ENCODE assay signal across 12 mouse cellular contexts in genomic region chr13:99384555-99385203, GRCm38 (mm10). TPM values are rescaled to one million over a fixed set of nuclear protein-coding genes. Genes with fewer than 3 reads are reported as not detected.
DNase-seq lines count a peak whose midpoint lies in the region; ATAC-seq and TF ChIP-seq lines count a peak whose summit lies in the region.
"Had no signal": no experiment of that assay in that cellular context is flagged by ENCODE, and none has a peak within 500 bp of the region (broad histone marks: within the 10 kb centered on the region; RNA-seq: fewer than 3 reads in every experiment).

No protein-coding gene starts in this region.

- 39% methylated on average over 7 of the region's 7 CpGs for WGBS in forebrain, embryonic 14.5 days

- no peaks in the 10 kb centered on the region for H3K27me3 ChIP-seq in forebrain, embryonic 14.5 days (replicated peaks; ENCODE audit: control insufficient read depth, insufficient read depth, low read length)

- H3K36me3 ChIP-seq in forebrain, embryonic 14.5 days (ENCODE audit: control insufficient read depth, insufficient read depth, low read length) = 0 out of 2 replicates have a peak, but pooled peaks cover 2% of the 10 kb centered on the region

- H3K4me1 ChIP-seq in forebrain, embryonic 14.5 days (ENCODE audit: control insufficient read depth, insufficient read depth, low read length) = peaks cover 4% of the 10 kb centered on the region; the same call in 1 of the 2 replicates

- no peaks in the 10 kb centered on the region for H3K9me3 ChIP-seq in forebrain, embryonic 14.5 days (replicated peaks; ENCODE audit: control insufficient read depth, low read length)

- H3K9ac ChIP-seq in forebrain, embryonic 14.5 days (ENCODE audit: low read length) = no peak overlapping the region

- intact Hi-C loops in gastrocnemius, adult 2 months (cut with DNase I) = no loop called here

- 0 out of 2 replicates have a peak overlapping the region, but pooled peaks have one; percentile 16 for H3K27ac ChIP-seq in gastrocnemius, adult 2 months
- H3K27ac ChIP-seq in forebrain, embryonic 14.5 days (ENCODE audit: low read depth, low read length) = no peak overlapping the region

- 0 out of 2 replicates have a peak, but pooled peaks have one; percentile 21 for ATAC-seq in megakaryocyte, adult 5-6 weeks (ENCODE audit: poor library complexity, severe bottlenecking)
- no peak for ATAC-seq in forebrain, embryonic 14.5 days

- no peak overlapping the region for H3K4me3 ChIP-seq in gastrocnemius, adult 2 months
- H3K4me3 ChIP-seq in forebrain, embryonic 14.5 days (ENCODE audit: low read depth, low read length) = no peak overlapping the region

- DNase-seq in gastrocnemius, adult 2 months = no peak
- DNase-seq in gastrocnemius, postnatal 25 days = no peak
- DNase-seq in lung, postnatal 10 days = peak; percentile 38
- DNase-seq in lung, postnatal 14 days = no peak
- DNase-seq in brain, adult 2 months (ENCODE audit: low read depth, low spot score) = peak; percentile 52
- no peak for DNase-seq in urinary bladder, adult 2 months (ENCODE audit: low spot score)
- no peak for DNase-seq in forebrain, embryonic 14.5 days (ENCODE audit: low spot score)
- DNase-seq: B cell, adult 2 months; cerebellum, adult 9-11 months; kidney, adult 11 months; thymus, adult 18-20 months had no signal

- no peak for TF ChIP-seq CTCF in gastrocnemius, adult 2 months (IDR thresholded peaks at IDR 0.05)

- H3K4me2 ChIP-seq in forebrain, embryonic 14.5 days (ENCODE audit: low read length) = no peak overlapping the region

RNA-seq across cellular contexts. Expression of gene Mrps27, which starts 40.1 kb away (rescaled TPM):
- 10 to 100 TPM; 24.0 to 32.9 TPM for total RNA-seq in gastrocnemius, adult 2 months (2021)
- 10 to 100 TPM; 25.8 to 30.8 TPM for total RNA-seq in gastrocnemius, postnatal 25 days (2021)
- total RNA-seq in megakaryocyte, adult 5-6 weeks (2015) = 7.9 and 8.6 TPM in 2 replicates
- 6.2 and 11.4 TPM in 2 replicates for total RNA-seq in megakaryocyte, adult 5-6 weeks (2017)
- polyA plus RNA-seq in urinary bladder, adult 2 months (2012; rRNA removed) = 20.8 and 21.1 TPM in 2 replicates
- polyA plus RNA-seq in forebrain, embryonic 14.5 days (2014; fragmentation: Nextera tagmentation; extraction: Ambion mirVana) = 45.6 and 48.0 TPM in 2 replicates

RNA-seq across cellular contexts. Expression of gene Ptcd2, which starts 40.2 kb away (rescaled TPM):
- total RNA-seq in gastrocnemius, adult 2 months (2021) = 10 to 100 TPM; 20.1 to 35.5 TPM
- 10 to 100 TPM; 27.6 to 30.3 TPM for total RNA-seq in gastrocnemius, postnatal 25 days (2021)
- 36.4 and 46.1 TPM in 2 replicates for total RNA-seq in megakaryocyte, adult 5-6 weeks (2015)
- 52.1 and 53.7 TPM in 2 replicates for total RNA-seq in megakaryocyte, adult 5-6 weeks (2017)
- polyA plus RNA-seq in urinary bladder, adult 2 months (2012; rRNA removed) = 22.2 and 23.5 TPM in 2 replicates
- 60.9 and 64.8 TPM in 2 replicates for polyA plus RNA-seq in forebrain, embryonic 14.5 days (2014; fragmentation: Nextera tagmentation; extraction: Ambion mirVana)

Comparison
In these comparisons a context has a peak if more than half of its experiments do, and no peak if none do; other contexts are left out.
1. DNase-seq: peak in lung, postnatal 10 days (single experiment) and brain, adult 2 months (single experiment); none in gastrocnemius, adult 2 months (single experiment), gastrocnemius, postnatal 25 days (single experiment), lung, postnatal 14 days (single experiment), urinary bladder, adult 2 months (single experiment) and forebrain, embryonic 14.5 days (single experiment).